Mouse (Mus musculus): Measurements from ENCODE around the gene Atp1a4.

Atp1a4 gene

GRCm38 (mm10) chr1:172258314-172258713 lies at the start of gene Atp1a4:
Atp1a4 (minus strand) TSS chr1:172258414.
- DNase-seq (ENCODE audit: low read depth) = no peak

GRCm38 (mm10) chr1:172307936-172308335 lies 49.7 kb upstream of the Atp1a4 start:
- peak; percentile 93 for DNase-seq (ENCODE audit: low read depth)

- peak; percentile 18 for DNase-seq (ENCODE audit: low read depth)
Observed at GRCm38 (mm10) chr1:172306885-172307284, 48.7 kb upstream of the Atp1a4 start.

- no peak for DNase-seq (ENCODE audit: low read depth)
Observed at GRCm38 (mm10) chr1:172306196-172306595, 48.0 kb upstream of the Atp1a4 start.

- no peak for DNase-seq (ENCODE audit: low read depth)
Observed at GRCm38 (mm10) chr1:172305635-172306034, 47.4 kb upstream of the Atp1a4 start.

GRCm38 (mm10) chr1:172305153-172305552 lies 46.9 kb upstream of the Atp1a4 start:
- no peak for DNase-seq (ENCODE audit: low read depth)

GRCm38 (mm10) chr1:172304443-172304842 lies 46.2 kb upstream of the Atp1a4 start:
- no peak for DNase-seq (ENCODE audit: low read depth)

- no peak for DNase-seq (ENCODE audit: low read depth)
Observed at GRCm38 (mm10) chr1:172302851-172303250, 44.6 kb upstream of the Atp1a4 start.

- no peak for DNase-seq (ENCODE audit: low read depth)
Observed at GRCm38 (mm10) chr1:172302311-172302710, 44.1 kb upstream of the Atp1a4 start.

GRCm38 (mm10) chr1:172301180-172301579 lies 43.0 kb upstream of the Atp1a4 start:
- no peak for DNase-seq (ENCODE audit: low read depth)

GRCm38 (mm10) chr1:172300247-172300646 lies 42.0 kb upstream of the Atp1a4 start:
- DNase-seq (ENCODE audit: low read depth) = no peak

GRCm38 (mm10) chr1:172299528-172299927 lies 41.3 kb upstream of the Atp1a4 start:
- no peak for DNase-seq (ENCODE audit: low read depth)

GRCm38 (mm10) chr1:172297611-172298537 lies 39.7 kb upstream of the Atp1a4 start, which contains the start of gene Atp1a2:
Atp1a2 (minus strand) TSS chr1:172298064.
- DNase-seq (ENCODE audit: low read depth) = no peak

- DNase-seq (ENCODE audit: low read depth) = no peak
Observed at GRCm38 (mm10) chr1:172296816-172297510, 38.7 kb upstream of the Atp1a4 start.

- no peak for DNase-seq (ENCODE audit: low read depth)
Observed at GRCm38 (mm10) chr1:172295751-172296197, 37.6 kb upstream of the Atp1a4 start.

- no peak for DNase-seq (ENCODE audit: low read depth)
Observed at GRCm38 (mm10) chr1:172293449-172293848, 35.2 kb upstream of the Atp1a4 start.

- DNase-seq (ENCODE audit: low read depth) = no peak
Observed at GRCm38 (mm10) chr1:172292880-172293279, 34.7 kb upstream of the Atp1a4 start.

GRCm38 (mm10) chr1:172289617-172289946 lies 31.4 kb upstream of the Atp1a4 start:
- no peak for DNase-seq (ENCODE audit: low read depth)

GRCm38 (mm10) chr1:172288900-172289616 lies 30.8 kb upstream of the Atp1a4 start:
- no peak for DNase-seq (ENCODE audit: low read depth)

- DNase-seq (ENCODE audit: low read depth) = no peak
Observed at GRCm38 (mm10) chr1:172286740-172287139, 28.5 kb upstream of the Atp1a4 start.

- DNase-seq (ENCODE audit: low read depth) = no peak
Observed at GRCm38 (mm10) chr1:172284221-172284620, 26.0 kb upstream of the Atp1a4 start.

GRCm38 (mm10) chr1:172283073-172283472 lies 24.9 kb upstream of the Atp1a4 start:
- DNase-seq (ENCODE audit: low read depth) = no peak
